Mouse (Mus musculus): ENCODE results near the gene Pcsk5. TPM values are rescaled to one million over a fixed set of nuclear protein-coding genes. Genes with fewer than 3 reads are reported as not detected.

Gene Pcsk5
- total RNA-seq (2022): 1 to 10 TPM; 1.8 to 2.5 (median 2.1) TPM

GRCm38 (mm10) chr19:17837471-17837859 lies at the start of gene Pcsk5:
Pcsk5 (minus strand) TSS chr19:17837632.
- peak; percentile 77 for DNase-seq (ENCODE audit: low spot score)

DNA sequence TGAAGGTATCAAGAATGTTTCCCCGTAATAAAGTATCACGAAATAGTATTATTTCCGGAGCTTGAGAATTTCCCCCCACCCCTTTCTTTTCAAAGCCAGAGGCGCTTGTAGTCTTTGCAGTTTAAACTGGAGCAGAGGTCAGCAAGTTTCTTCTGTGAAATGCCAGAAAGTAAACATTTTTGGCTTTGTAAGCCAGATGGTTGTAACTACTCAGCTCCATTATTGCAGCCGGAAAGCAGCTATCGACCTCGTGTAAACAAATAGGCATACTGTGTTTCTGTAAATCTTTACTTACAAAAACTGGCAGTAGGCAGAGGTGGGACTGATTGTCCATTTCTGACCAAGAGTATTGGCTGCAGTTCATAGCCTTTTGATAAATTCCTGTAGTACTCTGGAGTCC lies 38.4 kb upstream of the Pcsk5 start:
- no peak for DNase-seq (ENCODE audit: low spot score)

DNA sequence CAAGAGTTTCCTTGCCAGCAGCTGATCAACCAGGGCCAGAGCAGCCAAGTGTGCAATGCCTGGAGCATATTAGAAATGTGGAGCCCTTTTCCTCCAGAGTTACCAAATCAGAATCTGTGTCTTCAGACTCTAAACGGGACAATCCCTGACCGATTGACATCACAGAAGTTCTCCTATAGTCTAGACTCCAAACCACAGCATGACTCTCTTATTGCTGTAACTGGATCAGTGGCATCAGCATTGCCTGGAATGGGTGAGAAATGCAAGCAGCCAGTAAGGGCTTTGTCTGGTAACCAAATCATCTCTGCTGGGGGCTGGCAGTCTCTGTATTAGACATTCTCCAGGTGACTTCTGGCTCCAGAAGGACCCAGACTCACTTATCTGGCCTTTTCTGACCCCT lies 37.0 kb upstream of the Pcsk5 start:
- no peak for DNase-seq (ENCODE audit: low spot score)

GRCm38 (mm10) chr19:17873755-17874154 lies 36.3 kb upstream of the Pcsk5 start:
- DNase-seq (ENCODE audit: low spot score): no peak

GRCm38 (mm10) chr19:17866317-17866891 lies 29.0 kb upstream of the Pcsk5 start:
- DNase-seq (ENCODE audit: low spot score): no peak

DNA sequence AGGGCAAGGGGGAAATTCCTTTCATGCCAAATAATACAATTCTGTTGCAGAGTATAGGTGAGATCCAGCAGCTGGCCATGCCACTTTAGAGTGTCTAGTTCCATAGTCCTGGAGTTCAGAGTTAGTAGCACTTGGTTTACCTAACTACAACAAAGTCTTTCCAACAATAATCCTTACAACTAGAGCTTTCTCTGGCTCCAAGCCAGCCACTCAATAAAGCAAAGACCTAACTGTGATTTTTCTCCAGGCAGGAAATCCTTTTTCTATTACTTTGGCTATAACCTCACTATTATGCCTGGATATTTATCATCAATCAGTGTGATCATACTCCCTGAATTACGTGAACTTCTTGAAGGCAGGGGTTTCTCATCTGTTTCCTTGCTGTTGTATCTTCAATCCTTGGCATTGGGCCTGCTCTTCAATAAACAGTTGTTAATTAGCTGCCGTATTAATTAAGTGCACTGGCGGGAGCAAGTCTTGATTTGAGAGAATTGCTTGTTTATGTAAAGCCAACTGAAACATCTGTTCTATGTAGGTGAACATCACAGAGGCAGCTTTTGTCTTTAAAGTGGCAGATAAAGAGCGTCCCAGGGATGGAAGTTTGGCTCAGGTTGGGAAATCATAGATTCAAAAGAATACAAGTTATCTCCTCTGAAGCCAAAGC lies 23.1 kb upstream of the Pcsk5 start:
- DNase-seq (ENCODE audit: low spot score): no peak

DNA sequence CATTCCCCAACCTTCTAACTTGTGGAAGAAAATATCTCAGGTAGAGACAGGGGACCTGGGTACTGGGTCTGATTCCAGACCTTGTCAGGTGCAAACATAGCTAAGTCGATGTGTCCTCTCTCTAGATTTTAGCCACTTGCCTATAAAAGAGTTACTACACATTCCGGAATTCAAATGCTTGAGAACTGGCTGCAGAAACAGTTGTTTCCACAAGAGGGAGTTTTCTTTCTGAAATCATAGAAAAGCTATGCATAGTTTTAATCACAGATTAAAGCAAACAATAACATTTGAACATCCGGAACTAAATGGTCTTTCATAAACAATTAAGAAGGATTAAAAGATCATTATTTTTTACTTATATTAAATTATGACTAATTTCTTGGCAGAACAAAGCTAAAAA lies 19.3 kb upstream of the Pcsk5 start:
- peak; percentile 25 for DNase-seq (ENCODE audit: low spot score)

GRCm38 (mm10) chr19:17848417-17848816 lies 11.0 kb upstream of the Pcsk5 start:
- DNase-seq (ENCODE audit: low spot score): no peak

DNA sequence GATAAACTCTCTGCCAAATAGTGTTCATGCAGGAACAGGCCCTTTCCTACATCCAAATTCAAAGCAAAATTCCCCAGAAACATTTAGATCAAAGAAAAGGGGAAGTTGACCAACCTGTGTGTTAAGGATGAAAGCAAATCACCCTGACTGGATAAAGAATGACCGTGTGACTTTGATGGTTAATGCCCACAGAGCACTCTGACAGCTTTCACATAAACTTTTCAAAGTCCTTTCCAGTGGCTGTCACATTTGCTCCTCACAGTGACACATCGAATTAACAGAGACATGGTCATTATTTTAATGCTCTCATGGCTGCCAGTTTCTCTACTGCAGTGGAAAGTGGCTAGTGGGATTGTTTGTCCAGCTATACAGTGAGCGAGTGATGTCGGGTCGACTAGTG lies 8.5 kb upstream of the Pcsk5 start:
- no peak for DNase-seq (ENCODE audit: low spot score)

- DNase-seq (ENCODE audit: low spot score): no peak
These were observed 4.2 kb upstream of the Pcsk5 start for GRCm38 (mm10) chr19:17841586-17841985.

DNA sequence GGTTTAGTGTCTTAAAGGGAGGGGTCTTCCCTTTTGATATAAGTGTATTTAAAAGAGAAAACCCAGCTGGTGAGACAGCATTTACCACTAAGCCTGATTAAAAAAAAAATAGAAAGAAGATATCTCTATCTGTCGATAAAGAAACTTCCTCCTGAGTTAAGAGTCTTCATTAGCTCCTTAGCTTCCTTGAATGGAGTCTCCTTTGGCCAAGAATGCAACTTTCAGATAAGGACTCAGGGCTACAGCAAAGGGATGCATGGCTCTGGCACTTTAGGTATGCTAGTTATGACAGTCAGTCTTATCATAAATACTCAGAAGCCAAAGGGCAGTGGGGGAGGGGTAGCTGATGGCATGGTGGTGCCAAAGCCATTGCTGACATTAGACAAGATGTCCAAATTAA lies 2.4 kb upstream of the Pcsk5 start:
- DNase-seq (ENCODE audit: low spot score): no peak

DNA sequence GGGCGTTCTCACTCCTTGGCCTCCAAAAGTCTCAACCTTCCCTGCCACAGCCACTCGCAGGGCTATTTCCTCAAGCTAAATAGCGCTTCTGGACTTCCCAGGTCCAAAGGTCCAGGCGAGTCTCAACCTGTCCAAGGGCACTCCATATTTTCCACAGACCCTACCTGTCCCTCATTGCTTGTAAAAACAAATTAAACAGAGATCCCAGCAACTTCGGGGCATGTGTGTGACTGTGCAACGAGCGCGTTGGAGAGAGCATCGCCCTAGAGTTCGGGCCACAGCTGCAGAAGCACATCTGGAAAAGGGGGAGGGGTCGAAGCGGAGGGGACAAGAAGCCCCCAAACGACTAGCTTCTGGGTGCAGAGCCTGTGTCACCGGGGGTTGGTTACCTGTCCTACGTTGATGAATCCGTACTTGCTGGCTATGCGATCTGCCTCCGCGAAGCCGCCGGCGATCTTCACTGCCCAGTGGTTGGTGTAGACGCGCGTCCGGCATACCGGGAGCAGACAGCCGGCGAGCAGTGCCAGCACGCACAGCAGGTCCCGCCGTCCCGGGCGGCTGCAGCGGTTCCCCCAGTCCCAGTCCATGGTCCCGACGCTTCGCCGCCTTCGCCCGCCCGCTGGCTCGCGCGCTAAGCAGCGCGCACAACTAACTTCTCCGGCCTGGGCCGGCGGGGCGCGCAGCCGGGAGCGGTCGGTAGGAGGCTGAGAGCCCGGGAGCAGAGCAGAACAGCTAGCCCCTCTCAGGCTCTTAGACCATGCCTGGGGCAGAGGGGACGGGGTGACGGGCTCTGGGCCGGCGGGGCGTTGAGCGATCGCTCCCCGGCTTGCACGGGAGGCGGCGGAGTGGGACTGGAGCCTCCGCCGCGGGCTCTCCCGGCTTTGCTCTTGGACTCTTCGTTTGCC lies 614 bp downstream of the Pcsk5 start:
- DNase-seq (ENCODE audit: low spot score): peak; percentile 16

DNA sequence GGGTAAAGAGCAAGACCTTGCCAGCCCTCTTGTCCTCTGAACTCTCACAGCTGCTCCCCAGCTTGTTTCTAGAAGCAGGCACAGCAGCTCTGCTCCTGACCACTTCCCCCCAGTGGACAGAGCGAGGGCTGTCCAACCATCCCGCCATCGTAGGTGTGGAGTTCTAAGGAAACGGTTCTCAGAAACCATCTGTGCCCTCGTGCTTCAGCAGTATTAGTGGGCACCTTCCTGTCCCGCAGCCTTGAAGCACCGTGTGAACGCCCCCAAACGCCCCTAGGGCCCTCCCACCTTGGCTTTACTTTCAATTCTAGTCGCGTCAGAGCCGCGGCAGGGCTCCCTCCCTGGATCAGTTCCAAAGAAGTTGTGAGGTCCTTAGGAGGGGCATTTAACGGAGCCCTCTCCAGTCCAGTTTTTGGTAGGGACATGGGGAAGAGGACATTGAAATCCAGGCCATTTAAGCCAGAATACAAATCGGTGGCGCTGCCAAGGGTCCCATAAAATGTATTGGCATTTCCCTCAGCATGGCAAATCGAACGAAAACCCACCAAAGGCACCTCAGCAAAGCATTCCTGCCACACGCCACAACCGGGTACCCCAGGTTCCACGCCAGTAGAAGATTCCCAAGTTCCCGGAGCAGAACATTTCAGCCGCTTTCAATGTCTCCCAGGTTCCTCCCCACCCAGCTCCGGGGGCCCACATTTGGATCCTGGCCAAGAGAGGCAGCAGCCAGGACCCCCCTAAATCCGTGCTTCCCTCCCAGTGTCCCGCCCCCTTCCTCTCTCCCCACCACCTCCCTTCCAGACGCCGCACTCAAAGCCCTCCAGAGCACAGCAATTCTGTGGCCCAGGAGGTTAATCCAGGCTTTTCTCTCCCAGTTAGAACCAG lies 1.5 kb downstream of the Pcsk5 start:
- peak; percentile 18 for DNase-seq (ENCODE audit: low spot score)

GRCm38 (mm10) chr19:17834894-17835293 lies 2.5 kb downstream of the Pcsk5 start:
- DNase-seq (ENCODE audit: low spot score): no peak

DNA sequence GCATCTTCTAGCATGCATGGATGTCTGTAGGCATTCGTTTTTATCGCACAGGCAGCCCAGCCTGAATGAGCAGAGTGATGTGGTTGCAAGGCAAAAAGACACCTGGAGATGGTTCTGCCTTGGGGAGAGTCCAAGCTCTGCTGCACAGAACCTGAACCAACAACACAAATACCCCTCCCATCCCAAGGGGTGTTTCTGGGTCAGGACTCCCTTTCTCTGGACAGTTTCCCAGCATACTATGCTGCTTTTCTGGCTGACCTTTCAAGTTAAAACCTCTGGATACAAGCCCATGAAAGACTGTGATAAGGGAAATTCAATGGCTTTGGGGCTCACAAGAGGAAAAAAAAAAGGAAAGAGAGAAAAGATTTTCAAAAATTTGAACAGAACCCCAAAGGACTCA lies 6.1 kb downstream of the Pcsk5 start:
- peak; percentile 9 for DNase-seq (ENCODE audit: low spot score)

GRCm38 (mm10) chr19:17828414-17828813 lies 9.0 kb downstream of the Pcsk5 start:
- DNase-seq (ENCODE audit: low spot score): no peak

GRCm38 (mm10) chr19:17826694-17827093 lies 10.7 kb downstream of the Pcsk5 start:
- DNase-seq (ENCODE audit: low spot score): no peak

GRCm38 (mm10) chr19:17820046-17820445 lies 17.4 kb downstream of the Pcsk5 start:
- DNase-seq (ENCODE audit: low spot score): no peak

GRCm38 (mm10) chr19:17819081-17819480 lies 18.4 kb downstream of the Pcsk5 start:
- DNase-seq (ENCODE audit: low spot score): peak; percentile 20

DNA sequence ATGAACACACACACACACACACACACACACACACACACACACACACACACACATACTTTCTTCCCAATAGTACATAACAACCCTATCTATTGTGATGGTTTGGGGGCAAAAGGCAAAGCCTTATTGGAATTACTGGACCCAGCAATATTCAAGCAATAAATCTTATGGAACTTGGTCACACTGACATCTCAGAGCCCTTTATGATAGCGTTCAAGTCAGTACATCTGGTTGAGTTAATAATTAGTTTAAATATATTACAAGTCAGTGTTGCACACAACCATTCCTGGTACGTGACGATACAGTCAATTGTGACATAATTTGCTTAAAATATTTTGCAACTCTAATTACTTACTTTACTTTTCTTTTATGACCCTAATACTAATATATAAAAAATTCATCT lies 22.4 kb downstream of the Pcsk5 start:
- DNase-seq (ENCODE audit: low spot score): no peak

- DNase-seq (ENCODE audit: low spot score): no peak
These were observed 23.9 kb downstream of the Pcsk5 start for GRCm38 (mm10) chr19:17813449-17813990.
